Mouse (Mus musculus): ENCODE measurements around the gene Gm11060. TPM values are rescaled to one million over a fixed set of nuclear protein-coding genes. Genes with fewer than 3 reads are reported as not detected.

The Gm11060 gene
- polyA plus RNA-seq, 1 experiment, result not detected

- H3K4me1 ChIP-seq (ENCODE audit: control insufficient read depth, insufficient read depth, low read length), result no peaks in the 10 kb centered on the region
- WGBS, result 49% methylated on average over 7 of the region's 7 CpGs
Measured at GRCm38 (mm10) chr2:105141371-105141770, 49.6 kb downstream of the Gm11060 start.

More at GRCm38 (mm10) chr2:105141371-105141770, 49.6 kb downstream of the Gm11060 start:
- TF ChIP-seq CTCF (IDR thresholded peaks at IDR 0.05; ENCODE audit: control insufficient read depth, insufficient read depth, low read length), result no peak
- no peak overlapping the region for H3K4me3 ChIP-seq (replicated peaks; ENCODE audit: control insufficient read depth, low read depth, low read length)
- H3K27ac ChIP-seq (ENCODE audit: control insufficient read depth, insufficient read depth, low read depth, low read length, poor library complexity), result no peak overlapping the region

Other genes with a start within 250 kb of the Gm11060 start
- not detected in 2 replicates for gene Prrg4, start 242.1 kb upstream of the Gm11060 start, polyA plus RNA-seq (2011; ENCODE audit: insufficient read depth, insufficient read length, low replicate concordance, missing spikeins)
- gene Ccdc73, start 224.2 kb upstream of the Gm11060 start, polyA plus RNA-seq (2011; ENCODE audit: insufficient read depth, insufficient read length, low replicate concordance, missing spikeins), result 8.8 TPM in 1 of 2 replicates, not detected in the other
- gene Eif3m, start 74.9 kb upstream of the Gm11060 start, polyA plus RNA-seq (2011; ENCODE audit: insufficient read depth, insufficient read length, low replicate concordance, missing spikeins), result 97.7 and 133 TPM in 2 replicates
- 1.4 TPM in 1 of 2 replicates, not detected in the other for gene Wt1, start 34.5 kb downstream of the Gm11060 start, polyA plus RNA-seq (2011; ENCODE audit: insufficient read depth, insufficient read length, low replicate concordance, missing spikeins)
- gene Them7, start 132.3 kb downstream of the Gm11060 start, polyA plus RNA-seq (2011; ENCODE audit: insufficient read depth, insufficient read length, low replicate concordance, missing spikeins), result not detected in 2 replicates

Measured in bone marrow, adult 2 months (tissue).